Mouse (Mus musculus) midbrain, embryonic 12.5 days (tissue): ENCODE data around the gene Nipal4. TPM values are rescaled to one million over a fixed set of nuclear protein-coding genes. Genes with fewer than 3 reads are reported as not detected.

Experiments used
- ATAC-seq: fragments of 200-750 bp; cut with Nextera tagmentation; 2 replicates; pipeline ENCODE4 v1.8.0; 2017; ENCODE audit warnings: low read depth, moderate TSS enrichment, moderate library complexity; ENCODE audit not compliant: low FRiP score
- H3K27ac ChIP-seq: fragments of 300-500 bp; sonication (generic); replicated peaks from 2 replicates; pipeline ENCODE4 v1.5.1; 2016; ENCODE audit warnings: mild to moderate bottlenecking
- H3K27me3 ChIP-seq: fragments of 300-500 bp; sonication (generic); 2 replicates; pipeline ENCODE4 v1.6.1; 2016; ENCODE audit warnings: mild to moderate bottlenecking
- H3K36me3 ChIP-seq: fragments of 300-500 bp; sonication (generic); 2 replicates; pipeline ENCODE4 v1.6.1; 2016
- H3K4me1 ChIP-seq: fragments of 300-500 bp; sonication (generic); 2 replicates; pipeline ENCODE4 v1.6.1; 2016
- H3K4me2 ChIP-seq: fragments of 300-500 bp; sonication (generic); replicated peaks from 2 replicates; pipeline ENCODE4 v1.6.1; 2016; ENCODE audit warnings: mild to moderate bottlenecking, moderate library complexity
- H3K4me3 ChIP-seq: fragments of 300-500 bp; sonication (generic); 2 replicates; pipeline ENCODE4 v1.5.1; 2016; ENCODE audit warnings: mild to moderate bottlenecking
- H3K9ac ChIP-seq: fragments of 300-500 bp; sonication (generic); replicated peaks from 2 replicates; pipeline ENCODE4 v1.6.1; 2016; ENCODE audit warnings: mild to moderate bottlenecking, moderate library complexity
- H3K9me3 ChIP-seq: fragments of 300-500 bp; sonication (generic); 2 replicates; pipeline ENCODE4 v1.6.1; 2016; ENCODE audit warnings: mild to moderate bottlenecking
- WGBS: fragments of 180-500 bp; shearing (Covaris S2); methylation state at CpG from one replicate; pipeline ENCODE4 v1.1.7; 2016; 5-methylcytosine and 5-hydroxymethylcytosine counted together
- microRNA-seq: library from miRNA; unstranded; fragments of <30 nt; microRNA quantifications from one replicate; pipeline ENCODE4, GENCODE M21; 2017
- polyA plus RNA-seq: library from polyadenylated mRNA; unstranded; fragments of >200 nt; fragmentation: Nextera tagmentation; extraction: Ambion mirVana; gene quantifications from 2 replicates; pipeline ENCODE4 v1.2.1, GENCODE M21; 2016

Gene Nipal4
- polyA plus RNA-seq, 1 experiment from 2014 or later, result 1.4 TPM

DNA sequence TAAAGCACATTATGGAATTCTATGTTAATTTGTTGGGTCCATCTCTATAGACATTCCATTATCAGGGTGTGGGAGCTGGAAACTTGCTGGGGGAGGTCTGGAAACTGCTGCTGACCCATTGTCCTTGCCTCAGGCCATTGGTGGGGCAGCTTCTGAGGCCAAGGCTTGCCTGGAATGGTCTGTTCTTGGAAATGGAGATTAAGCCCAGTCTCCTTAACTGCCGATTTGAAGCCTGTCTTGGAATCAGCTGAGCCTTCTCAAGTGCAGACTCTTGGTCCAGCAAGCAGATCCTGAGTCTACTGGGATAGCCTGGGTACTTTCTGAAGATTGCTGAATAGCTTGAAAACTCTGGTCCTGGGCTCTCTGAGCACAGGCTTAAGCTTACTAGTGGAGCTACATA lies 59.3 kb downstream of the Nipal4 start:
- Histone ChIP-seq H3K4me1 (no peaks in the 10 kb centered on the region), H3K36me3 (no peaks in the 10 kb centered on the region), H3K9ac (no peak overlapping the region), H3K4me3 (no peak overlapping the region), H3K27me3 (no peaks in the 10 kb centered on the region), H3K27ac (no peak overlapping the region), H3K4me2 (no peak overlapping the region), H3K9me3 (no peaks in the 10 kb centered on the region)
- 90% methylated on average over 1 of the region's 1 CpGs for WGBS
- ATAC-seq, result no peak

DNA sequence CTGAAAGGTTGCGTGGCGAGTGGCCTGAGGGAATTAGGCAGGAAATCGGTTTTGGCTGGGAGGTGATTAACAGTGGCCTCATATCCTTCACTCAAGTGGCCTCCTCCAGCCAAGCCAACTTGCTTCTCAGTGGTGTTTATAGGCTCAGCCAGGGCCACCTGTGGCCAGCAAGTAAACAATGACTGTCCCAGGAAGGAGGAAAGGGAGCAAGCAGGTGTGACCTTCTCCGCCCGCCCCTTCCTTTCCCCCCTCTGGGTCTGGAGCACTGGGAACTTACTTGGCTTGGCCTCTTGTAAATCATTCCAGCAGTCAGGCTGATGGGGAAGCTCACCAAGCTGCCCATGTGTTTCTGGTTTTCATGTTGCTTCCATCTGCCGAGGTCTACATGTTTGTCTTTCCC lies 64.2 kb downstream of the Nipal4 start:
- Histone ChIP-seq H3K27me3 (no peaks in the 10 kb centered on the region), H3K27ac (no peak overlapping the region), H3K36me3 (peaks cover 16% of the 10 kb centered on the region; the same call in 1 of the 2 replicates), H3K9me3 (no peaks in the 10 kb centered on the region), H3K4me2 (no peak overlapping the region), H3K4me1 (no peaks in the 10 kb centered on the region), H3K9ac (no peak overlapping the region), H3K4me3 (no peak overlapping the region)
- 78% methylated on average over 6 of the region's 6 CpGs for WGBS
- no peak for ATAC-seq

Small RNA genes lying within 50 kb of the gene (microRNA-seq; reads per million reads assigned to microRNA genes)
- not detected for gene Mir7239
- not detected for gene Mir8100

Other genes starting within 250 kb of the Nipal4 start
- gene Lsm11, start 221.6 kb downstream of the Nipal4 start, polyA plus RNA-seq, result 13.9 and 16.4 TPM in 2 replicates
- gene Thg1l, start 211.0 kb downstream of the Nipal4 start, polyA plus RNA-seq, result 12.6 and 14.3 TPM in 2 replicates
- gene Sox30, start 186.2 kb downstream of the Nipal4 start, polyA plus RNA-seq, result 0.24 and 0.37 TPM in 2 replicates
- gene Gm12166, start 114.2 kb downstream of the Nipal4 start, polyA plus RNA-seq, result 3.7 and 5.0 TPM in 2 replicates
- 12.5 TPM in 2 replicates for gene Adam19, start 110.5 kb downstream of the Nipal4 start, polyA plus RNA-seq
- gene Fndc9, start 69.0 kb upstream of the Nipal4 start, polyA plus RNA-seq, result 2.2 and 2.3 TPM in 2 replicates
- gene Cyfip2, start 146.4 kb upstream of the Nipal4 start, polyA plus RNA-seq, result 59.1 and 59.5 TPM in 2 replicates
- 0.06 TPM in 1 of 2 replicates, not detected in the other for gene Itk, start 223.0 kb upstream of the Nipal4 start, polyA plus RNA-seq
- gene Fam71b, start 230.1 kb upstream of the Nipal4 start, polyA plus RNA-seq, result not detected in 2 replicates